Mouse (Mus musculus) liver, adult 2 months (tissue): ENCODE data around the gene Pgd.

Source experiments
- CTCF ChIP-seq: fragments of 200-500 bp; IDR thresholded peaks from 2 replicates; pipeline ENCODE4 v1.5.1; 2011; ENCODE audit warnings: low read depth, low read length, control low read depth
- POLR2A ChIP-seq: fragments of 200-500 bp; IDR thresholded peaks from 2 replicates; pipeline ENCODE4 v1.6.1; 2011; ENCODE audit warnings: low read length, control low read depth; ENCODE audit not compliant: insufficient read depth; ENCODE audit errors: extremely low read depth

DNA sequence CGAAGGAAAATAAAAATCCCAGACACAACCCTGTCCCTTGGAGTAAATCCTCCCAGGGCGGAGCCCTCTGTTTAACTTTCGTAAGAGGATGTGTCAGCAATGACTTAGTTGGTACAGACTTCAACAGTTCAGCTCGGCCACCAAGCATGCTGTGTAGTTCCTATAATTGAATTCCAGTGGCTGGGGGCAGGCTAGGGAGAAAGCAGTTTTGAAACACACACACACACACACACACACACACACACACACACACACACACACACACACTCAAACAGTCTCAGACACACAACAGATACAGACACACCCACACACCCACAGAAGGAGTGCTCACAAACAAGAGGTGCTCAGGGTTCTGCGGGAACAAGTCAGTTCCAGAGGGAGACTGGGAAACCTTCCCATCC lies 5.0 kb upstream of the Pgd start:
- TF ChIP-seq POLR2A (no peak), CTCF (no peak)
